Mouse (Mus musculus) Muller cell, postnatal 12 days (primary cell): ENCODE measurements around the gene Sarm1.

Source experiments
- DNase-seq: peaks from one replicate; pipeline ENCODE4 v3.0.0-alpha.2; 2015; ENCODE audit errors: inconsistent ontology term

Gene Sarm1

DNA sequence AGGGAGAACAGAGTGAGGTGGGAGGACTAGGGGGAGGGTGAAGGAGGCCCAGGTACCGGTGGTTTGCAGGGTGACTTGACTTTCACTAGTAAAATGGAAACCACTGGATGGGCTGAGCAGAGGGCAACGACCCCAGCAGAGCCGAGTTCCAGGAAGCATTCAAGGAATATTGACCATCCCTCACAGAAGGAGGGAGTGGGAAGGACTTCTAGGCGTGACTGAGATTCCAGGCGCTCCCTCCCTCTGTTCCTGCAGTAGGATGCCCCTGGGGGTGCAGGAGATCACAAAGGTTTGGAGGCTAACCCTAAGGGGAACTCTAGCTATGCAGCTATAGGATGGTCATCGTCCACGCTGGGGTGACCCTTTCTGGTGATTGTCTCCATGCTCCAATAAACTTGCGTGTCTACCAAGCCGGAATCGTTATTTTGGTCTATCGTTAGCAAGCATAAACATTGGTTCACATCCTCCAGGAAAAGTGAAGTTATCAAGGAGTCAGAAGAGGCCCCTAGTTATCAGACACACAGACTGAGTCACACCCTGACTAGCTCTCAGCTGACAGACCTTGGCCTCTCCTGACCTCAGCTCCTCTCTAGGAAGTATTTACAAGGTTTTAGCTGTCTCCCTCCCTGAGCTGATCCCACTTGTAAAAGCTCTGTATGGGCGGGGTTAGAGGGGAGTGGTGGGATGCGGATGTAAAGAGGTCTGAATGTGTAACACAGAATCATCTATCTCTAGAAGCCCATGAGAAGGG is 34.1 kb downstream of the Sarm1 start:
- no peak for DNase-seq

DNA sequence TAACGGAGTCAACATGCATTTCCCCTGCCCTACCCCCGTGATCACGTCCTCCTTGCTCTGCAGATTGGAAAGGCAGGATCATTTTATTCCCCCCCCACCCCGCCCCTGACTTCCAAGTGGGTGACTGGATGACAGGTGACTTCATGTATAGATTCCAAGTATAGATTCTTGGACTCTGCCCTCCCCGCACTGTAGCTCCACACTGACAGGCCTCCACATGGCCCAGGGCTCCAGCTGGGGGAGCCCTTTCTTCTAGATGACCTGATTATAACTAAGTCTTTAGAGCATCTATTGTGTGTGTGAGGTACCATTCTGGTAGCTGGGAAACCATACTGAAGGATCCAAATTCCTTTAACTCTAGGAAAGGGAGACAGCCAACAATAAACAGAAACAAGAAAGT is 34.9 kb downstream of the Sarm1 start:
- no peak for DNase-seq

DNA sequence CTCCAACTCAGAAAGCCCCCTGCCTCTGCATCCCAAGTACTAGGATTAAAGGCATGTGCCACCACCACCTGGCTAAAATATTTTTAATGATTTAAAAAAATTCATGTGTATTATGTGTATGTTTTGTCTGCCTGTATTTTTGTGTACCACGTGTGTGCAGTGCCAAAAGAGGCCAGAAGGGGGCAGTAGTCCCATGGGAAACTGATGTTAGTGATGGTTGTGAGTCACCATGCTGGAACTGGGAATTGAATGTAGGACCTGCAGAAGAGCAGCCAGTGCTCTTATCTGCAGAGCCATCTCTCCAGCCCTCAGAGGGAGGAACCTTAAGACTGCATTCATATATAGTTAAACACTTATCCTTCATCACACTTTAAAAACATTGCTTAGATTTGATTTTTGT is 35.7 kb downstream of the Sarm1 start:
- no peak for DNase-seq

DNA sequence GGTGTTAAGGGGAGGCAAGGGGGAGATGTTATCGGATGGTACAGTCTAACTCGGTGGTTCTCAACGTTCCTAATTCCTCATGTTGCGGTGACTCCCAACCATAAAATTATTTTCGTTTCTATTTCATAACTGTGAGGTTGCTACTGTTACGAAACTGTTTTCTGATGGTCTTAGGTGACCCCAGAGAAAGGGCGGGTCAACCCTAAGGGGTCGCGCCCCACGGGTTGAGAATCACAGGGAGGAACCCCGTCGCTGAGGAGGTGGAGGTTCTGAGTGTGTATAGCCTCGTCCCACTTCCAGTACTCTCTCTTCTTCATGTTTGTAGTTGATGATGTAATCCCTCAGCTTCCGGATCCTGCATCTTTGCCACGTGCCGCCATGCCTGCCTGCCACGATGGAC is 38.8 kb downstream of the Sarm1 start:
- no peak for DNase-seq

DNA sequence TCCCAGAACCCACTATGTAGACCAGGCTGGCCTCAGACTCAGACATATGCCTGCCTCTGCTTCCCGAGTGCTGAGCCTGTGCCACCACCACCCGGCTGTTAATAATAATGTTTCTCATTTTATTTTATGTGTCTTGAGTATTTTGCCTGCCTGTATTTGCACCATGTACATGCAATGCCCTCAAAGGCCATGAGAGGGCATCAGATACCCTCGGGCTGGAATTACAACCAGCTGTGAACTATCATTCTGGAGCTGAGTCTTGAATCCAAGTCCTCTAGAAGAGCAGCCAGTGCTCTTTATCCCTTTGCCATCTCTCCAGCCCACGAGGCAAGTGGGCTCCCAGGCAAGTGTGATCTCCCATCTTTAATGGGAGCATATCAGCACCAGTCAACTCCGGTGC is 42.2 kb downstream of the Sarm1 start:
- DNase-seq = no peak

- DNase-seq = no peak
Observed at GRCm38 (mm10) chr11:78454276-78454675, 43.3 kb downstream of the Sarm1 start.

DNA sequence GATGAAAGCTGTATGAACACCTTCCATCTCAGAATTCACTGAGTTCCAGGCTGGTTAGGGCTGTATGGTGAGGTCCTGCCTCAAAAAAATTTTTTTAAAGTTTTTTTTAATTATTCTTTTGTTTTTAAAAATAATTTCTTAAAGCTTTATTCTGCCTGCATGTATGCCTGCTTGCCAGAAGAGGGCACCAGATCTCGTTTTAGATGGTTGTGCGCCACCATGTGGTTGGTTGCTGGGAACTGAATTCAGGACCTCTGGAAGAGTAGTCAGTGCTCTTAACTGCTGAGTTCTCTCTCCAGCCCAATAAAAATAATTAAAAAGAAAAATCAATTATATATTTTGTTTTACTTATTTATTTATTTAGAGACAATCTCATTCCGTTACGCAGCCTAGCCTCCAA is 43.9 kb downstream of the Sarm1 start:
- peak; percentile 36 for DNase-seq

DNA sequence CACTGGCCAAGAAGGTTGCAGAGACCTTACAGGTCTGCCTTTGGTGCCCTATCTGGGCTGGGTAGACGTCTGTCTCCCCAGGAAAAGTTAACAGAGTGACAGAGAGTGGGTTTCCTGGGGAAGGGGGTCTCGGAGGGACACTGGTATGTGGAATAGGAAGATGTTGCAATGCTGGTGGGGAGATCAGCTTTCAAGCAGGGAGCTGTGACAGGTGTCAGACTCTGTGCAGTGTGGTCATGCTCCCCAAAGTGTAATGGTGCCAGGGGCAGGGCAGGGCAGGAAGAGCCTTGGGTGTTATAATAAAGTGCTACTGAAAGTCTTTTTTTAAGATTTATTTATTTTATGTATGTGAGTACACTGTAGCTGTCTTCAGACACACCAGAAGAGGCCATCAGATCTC is 47.2 kb downstream of the Sarm1 start:
- no peak for DNase-seq

DNA sequence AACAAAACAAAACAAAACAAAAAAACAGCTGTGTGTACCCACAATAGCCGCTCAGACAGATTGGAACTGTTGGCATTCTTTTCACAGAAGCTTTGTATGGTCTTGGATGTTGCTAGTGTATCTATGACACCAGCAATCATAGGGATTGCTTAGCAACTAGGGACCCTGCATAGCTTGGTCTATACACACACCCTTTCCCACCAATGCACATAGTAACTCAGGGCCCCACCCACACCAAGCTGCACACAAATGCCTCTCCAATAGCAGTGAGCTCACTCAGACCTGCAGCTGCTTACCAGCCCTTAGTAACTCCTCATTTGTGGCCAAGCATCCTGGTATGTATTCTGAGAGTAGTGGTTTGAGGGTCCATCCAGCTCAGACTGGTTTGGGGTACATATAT is 49.3 kb downstream of the Sarm1 start:
- no peak for DNase-seq

DNA sequence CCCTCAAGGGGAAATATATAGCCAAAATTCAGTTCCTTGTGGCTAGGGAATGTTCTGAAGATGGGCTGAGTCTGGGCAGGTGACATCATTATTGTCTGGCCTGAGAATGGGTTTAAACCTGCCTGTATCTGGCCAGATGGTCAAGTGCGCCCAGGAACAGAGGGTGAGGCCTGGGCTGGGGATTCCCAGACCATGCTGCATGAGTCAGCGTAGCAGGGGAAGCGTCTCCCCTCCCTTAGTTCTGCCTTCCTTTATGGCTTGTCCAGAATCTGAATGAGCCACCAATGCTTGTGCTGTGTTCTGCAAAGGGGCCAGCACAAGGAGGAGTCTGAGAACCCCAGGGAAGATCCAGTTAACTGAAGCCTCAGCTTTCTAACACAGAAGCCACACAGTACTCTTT is 50.4 kb downstream of the Sarm1 start:
- DNase-seq = peak; percentile 60

- DNase-seq = no peak
Observed at GRCm38 (mm10) chr11:78443115-78443514, 54.4 kb downstream of the Sarm1 start.

DNA sequence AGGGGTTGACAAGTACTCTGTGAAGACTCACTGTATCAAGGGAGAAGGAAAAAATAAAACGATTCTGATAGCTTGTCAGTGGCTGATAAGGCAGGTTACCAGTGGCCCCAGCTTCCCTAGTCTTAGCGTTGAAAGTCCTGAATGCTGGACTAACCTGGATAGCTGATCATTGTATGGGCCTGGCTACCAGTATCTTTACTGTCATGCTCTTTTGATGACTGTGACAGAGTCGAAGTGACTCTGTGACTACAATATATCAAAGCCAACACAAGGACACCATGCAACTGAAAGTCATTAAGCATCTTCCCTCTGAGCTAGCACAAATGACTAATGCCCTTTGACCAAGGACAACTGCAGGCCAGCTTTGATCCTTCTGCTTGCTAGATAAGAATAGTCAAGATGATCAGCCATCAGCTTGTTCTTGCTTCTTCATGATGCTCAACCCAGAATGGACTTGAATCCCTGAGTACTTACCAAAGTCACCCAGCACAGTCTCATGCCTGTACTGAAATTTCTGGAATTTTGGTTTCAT is 59.1 kb downstream of the Sarm1 start:
- DNase-seq = no peak

GRCm38 (mm10) chr11:78437182-78437581 is 60.4 kb downstream of the Sarm1 start:
- DNase-seq = no peak

DNA sequence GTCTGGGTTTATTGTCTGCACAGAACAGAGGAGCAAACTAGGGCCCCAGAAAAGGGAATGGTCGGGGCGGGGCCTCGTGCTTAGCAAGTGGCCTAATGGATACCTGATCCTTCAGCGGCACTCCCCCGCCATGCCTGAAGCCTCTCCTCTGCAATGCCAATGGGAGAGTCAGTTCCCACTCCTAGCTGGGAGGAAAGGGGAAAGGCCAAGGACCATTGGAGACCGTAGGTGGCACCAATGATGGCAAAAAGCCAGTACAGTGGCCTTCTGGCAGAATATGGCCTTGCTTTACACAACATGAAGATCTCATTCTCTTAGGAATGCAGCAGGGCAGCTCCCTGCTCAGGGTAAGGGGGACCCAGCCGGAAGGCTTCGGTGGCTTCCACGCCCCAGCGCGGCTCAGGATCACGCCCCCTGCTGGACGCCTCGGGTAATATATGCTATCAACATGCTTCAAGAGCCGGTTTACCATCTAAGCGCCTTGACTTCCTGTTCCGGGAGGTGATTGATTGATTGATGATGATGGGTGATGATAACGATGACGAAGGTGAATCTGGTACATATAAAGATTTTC is 61.7 kb downstream of the Sarm1 start:
- DNase-seq = no peak

- DNase-seq = no peak
Observed at GRCm38 (mm10) chr11:78434052-78434451, 63.5 kb downstream of the Sarm1 start.

DNA sequence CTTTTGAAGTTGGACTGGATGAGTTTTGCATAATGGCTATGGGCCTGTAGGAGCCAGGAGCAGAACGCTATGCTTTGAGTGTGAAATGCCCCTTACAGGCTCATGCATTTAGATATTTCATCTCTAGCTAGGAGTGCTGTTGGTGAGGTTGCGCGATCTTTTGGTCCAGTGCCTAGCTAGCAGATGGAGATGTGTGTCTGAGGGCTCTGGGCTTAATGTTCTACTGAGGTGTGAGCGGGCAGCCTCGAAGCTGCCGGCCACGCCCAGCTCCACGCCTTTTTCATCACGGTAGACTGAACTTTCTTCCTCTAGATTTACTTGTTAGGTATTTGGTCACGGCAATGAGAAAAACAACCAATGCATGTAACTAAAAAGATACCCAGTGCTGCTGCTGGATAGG is 66.4 kb downstream of the Sarm1 start:
- DNase-seq = no peak

DNA sequence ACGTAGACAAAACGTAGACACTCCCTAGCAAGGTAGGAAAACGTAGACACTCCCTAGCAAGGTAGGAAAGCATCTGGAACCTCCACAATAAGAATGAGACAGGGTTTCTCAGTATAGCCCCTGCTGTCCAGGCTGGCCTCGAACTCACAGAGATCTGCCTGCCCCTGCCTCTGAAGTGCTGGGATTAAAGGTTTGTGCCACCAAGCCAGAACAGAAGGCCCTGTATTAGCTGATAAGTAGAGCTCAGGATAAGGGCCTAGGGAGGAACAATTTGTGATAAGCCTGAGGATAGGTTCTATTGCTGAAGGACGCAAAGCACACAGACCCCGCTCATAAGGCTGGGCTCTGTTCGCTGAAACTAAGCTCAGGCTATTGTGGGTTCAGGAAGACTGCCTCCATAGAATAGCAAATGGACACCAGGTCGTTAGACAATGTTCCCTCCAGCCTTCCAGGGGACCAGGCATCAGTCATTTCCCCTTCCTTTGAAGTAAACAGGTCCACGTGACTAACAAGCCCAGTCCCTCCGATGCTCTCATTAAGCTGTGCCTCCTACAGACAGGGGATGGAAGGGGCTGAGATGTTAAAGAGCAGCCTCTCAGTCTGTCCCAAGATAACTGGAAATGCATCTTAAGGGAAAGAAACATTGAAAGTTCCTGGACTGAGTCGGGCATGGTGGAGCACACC is 67.2 kb downstream of the Sarm1 start:
- DNase-seq = no peak

DNA sequence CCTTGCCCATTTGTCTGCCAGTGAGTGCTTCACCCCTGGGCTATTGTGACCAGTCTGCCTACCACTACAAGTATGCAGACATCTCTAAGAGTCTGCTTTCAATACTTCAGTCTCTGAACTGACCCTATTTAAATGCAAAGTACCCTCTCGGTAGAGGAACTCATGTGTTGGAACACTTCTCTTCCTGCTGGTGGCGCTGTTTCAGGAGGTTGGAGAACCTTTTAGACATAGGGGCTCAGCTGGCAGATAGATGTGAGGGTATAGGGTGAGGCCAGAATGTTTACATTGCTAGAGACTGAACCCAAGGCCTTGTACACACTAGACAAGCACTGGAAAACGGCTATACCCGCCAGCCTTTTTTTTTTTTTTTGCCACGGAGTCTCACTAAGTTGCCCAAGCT is 69.2 kb downstream of the Sarm1 start:
- no peak for DNase-seq

GRCm38 (mm10) chr11:78427655-78428054 is 69.9 kb downstream of the Sarm1 start:
- DNase-seq = no peak

- no peak for DNase-seq
Observed at GRCm38 (mm10) chr11:78425572-78425971, 72.0 kb downstream of the Sarm1 start.

DNA sequence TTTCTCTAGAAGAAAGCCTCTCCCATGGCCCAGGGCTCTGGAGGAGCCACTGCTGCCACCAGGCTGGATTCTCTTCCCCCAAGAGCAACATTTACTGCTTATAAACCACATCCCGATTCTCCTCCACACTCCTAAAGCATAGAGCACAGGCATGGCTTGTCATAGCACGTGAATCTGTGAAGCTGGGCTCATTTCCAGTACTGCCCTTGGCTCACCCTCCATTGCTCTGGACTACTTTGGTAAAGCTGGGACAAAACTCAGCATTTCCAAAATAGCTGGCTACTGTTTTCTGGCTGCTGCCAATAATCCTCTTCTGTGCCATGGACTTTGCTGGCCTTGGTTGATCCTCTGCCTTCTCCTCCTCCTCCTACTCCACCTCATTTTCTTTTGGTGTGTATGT is 73.2 kb downstream of the Sarm1 start:
- DNase-seq = peak; percentile 73
